Mouse (Mus musculus) stomach, postnatal 0 days (tissue): ENCODE measurements around the gene Rogdi. TPM values are rescaled to one million over a fixed set of nuclear protein-coding genes. Genes with fewer than 3 reads are reported as not detected.
A peak's percentile ranks its signal among the peaks of the same experiment; 100 is the strongest.

Source experiments
- ATAC-seq: fragments of 200-750 bp; cut with Nextera tagmentation; 2 replicates; pipeline ENCODE4 v1.8.0; 2017; ENCODE audit not compliant: low FRiP score, low TSS enrichment
- DNase-seq: peaks from one replicate; pipeline ENCODE4 v3.0.0-alpha.2; 2016; ENCODE audit warnings: low spot score
- H3K27ac ChIP-seq: fragments of 300-500 bp; sonication (generic); replicated peaks from 2 replicates; pipeline ENCODE4 v1.5.1; 2014; ENCODE audit warnings: mild to moderate bottlenecking, control low read depth
- H3K27me3 ChIP-seq: fragments of 300-500 bp; sonication (generic); 2 replicates; pipeline ENCODE4 v1.6.1; 2014; ENCODE audit warnings: low read length; ENCODE audit not compliant: control insufficient read depth, insufficient read depth
- H3K36me3 ChIP-seq: fragments of 300-500 bp; sonication (generic); 2 replicates; pipeline ENCODE4 v1.6.1; 2014; ENCODE audit warnings: low read length, mixed read lengths; ENCODE audit not compliant: control insufficient read depth, insufficient read depth
- H3K4me1 ChIP-seq: fragments of 300-500 bp; sonication (generic); replicated peaks from 2 replicates; pipeline ENCODE4 v1.6.1; 2014; ENCODE audit warnings: antibody characterized with exemption; ENCODE audit not compliant: control insufficient read depth, insufficient read depth
- H3K4me2 ChIP-seq: fragments of 300-500 bp; sonication (generic); replicated peaks from 2 replicates; pipeline ENCODE4 v1.6.1; 2014; ENCODE audit warnings: low read depth, mild to moderate bottlenecking, control low read depth, moderate library complexity
- H3K4me3 ChIP-seq: fragments of 300-500 bp; sonication (generic); 2 replicates; pipeline ENCODE4 v1.5.1; 2014; ENCODE audit warnings: low read depth, low read length, control low read depth
- H3K9ac ChIP-seq: fragments of 300-500 bp; sonication (generic); 2 replicates; pipeline ENCODE4 v1.6.1; 2014; ENCODE audit warnings: mild to moderate bottlenecking, low read length, control low read depth, mixed read lengths
- H3K9me3 ChIP-seq: fragments of 300-500 bp; sonication (generic); 2 replicates; pipeline ENCODE4 v1.6.1; 2016; ENCODE audit warnings: low read length; ENCODE audit not compliant: control insufficient read depth
- CTCF ChIP-seq: IDR thresholded peaks from 2 replicates; pipeline ENCODE4 v1.5.1; 2016; ENCODE audit warnings: antibody characterized with exemption, low read depth, mild to moderate bottlenecking, moderate library complexity
- EP300 ChIP-seq: optimal IDR thresholded peaks from 2 replicates; pipeline ENCODE3; 2016; ENCODE audit warnings: antibody characterized with exemption
- WGBS: fragments of 180-500 bp; shearing (Covaris S2); extraction: QIAGEN DNeasy Blood & Tissue Kit; methylation state at CpG from one replicate; pipeline ENCODE4 v1.1.7; 2014; 5-methylcytosine and 5-hydroxymethylcytosine counted together
- polyA plus RNA-seq: library from polyadenylated mRNA; unstranded; fragments of >200 nt; fragmentation: Nextera tagmentation; extraction: Ambion mirVana; gene quantifications from 2 replicates; pipeline ENCODE4 v1.2.1, GENCODE M21; 2015

The Rogdi gene
- polyA plus RNA-seq, 1 experiment from 2014 or later, result 36.6 TPM

DNA sequence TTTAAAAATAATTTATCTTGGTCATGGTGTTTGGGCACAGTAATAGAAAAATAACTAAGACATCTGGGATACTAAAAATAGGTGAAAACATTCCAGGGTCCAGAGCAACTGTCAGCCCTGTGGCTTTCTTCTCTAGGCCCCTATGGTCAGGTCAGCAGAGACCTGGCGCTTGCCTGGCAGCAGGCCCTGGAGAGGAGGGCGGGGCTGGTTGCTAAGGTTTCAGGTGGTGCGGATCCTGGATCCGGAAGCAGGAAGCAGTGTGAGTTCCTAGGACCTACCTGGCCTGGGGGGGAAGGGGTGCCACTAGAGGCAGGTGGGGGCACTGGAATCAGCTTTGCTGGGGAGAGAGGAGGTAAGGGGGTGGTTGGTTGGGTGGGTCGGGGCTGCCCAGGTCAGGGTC is 6.3 kb downstream of the Rogdi start, which contains the start of gene Smim22:
Gene Smim22, plus strand, starts transcription at position 222 of the 400 bp plus-strand sequence.
- peak within 1 kb of the TSS; percentile 44 for H3K4me2 ChIP-seq
- 37% methylated on average over 5 of the region's 5 CpGs for WGBS
- peak within 1 kb of the TSS; percentile 45; the same call in 1 of the 2 replicates for H3K27ac ChIP-seq
- TF ChIP-seq EP300 (no peak), CTCF (no peak)
- no peaks in the 10 kb centered on the region for H3K27me3 ChIP-seq
- H3K36me3 ChIP-seq, result no peaks in the 10 kb centered on the region
- ATAC-seq (peak; percentile 88), DNase-seq (peak; percentile 92)
- no peaks in the 10 kb centered on the region for H3K9me3 ChIP-seq
- peak within 1 kb of the TSS; percentile 27 for H3K4me3 ChIP-seq
- H3K9ac ChIP-seq, result 0 out of 2 replicates have a peak within 1 kb of the TSS, but pooled peaks have one; percentile 27
- no peaks in the 10 kb centered on the region for H3K4me1 ChIP-seq

DNA sequence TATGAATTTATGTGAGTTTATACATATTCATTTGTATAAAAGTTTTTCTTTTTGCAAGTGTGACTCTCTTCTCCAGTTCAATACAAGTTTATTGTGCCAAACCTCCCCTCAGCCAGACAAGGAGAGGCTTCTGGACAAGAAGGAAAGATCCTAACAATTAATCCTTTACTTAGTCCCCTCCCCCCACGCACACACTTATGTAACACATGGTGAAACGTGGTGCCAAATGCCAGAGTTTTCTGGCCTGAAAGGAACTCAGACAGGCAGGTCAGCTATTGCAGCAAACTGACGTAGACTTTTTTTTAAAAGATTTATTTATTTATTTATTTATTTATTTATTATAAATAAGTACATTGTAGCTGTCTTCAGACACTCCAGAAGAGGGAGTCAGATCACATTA is 12.7 kb downstream of the Rogdi start:
- ATAC-seq, result no peak
- 57% methylated on average over 3 of the region's 3 CpGs for WGBS
- H3K27me3 ChIP-seq, result no peaks in the 10 kb centered on the region

DNA sequence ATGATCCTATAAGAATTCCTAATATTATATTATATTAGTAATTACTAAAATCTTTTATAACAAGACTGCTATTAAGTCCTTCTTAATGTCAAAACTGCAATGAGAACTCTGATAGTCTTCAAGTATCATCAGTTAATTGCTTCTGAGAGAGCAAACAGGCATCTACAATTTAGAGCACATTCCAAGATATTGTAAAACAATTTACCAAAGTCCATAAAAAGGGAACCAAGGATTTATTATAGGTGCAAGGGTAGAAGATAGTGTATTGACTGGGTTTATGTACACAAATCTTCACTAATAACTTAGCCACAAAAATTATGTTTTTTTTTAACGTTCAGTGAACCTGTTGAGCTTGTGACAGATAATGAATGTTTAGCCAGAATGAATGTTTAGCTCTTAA is 14.4 kb downstream of the Rogdi start:
- no peak overlapping the region for H3K9ac ChIP-seq
- WGBS, result 20% methylated on average over 1 of the region's 1 CpGs
- H3K4me2 ChIP-seq, result no peak overlapping the region
- H3K36me3 ChIP-seq, result no peaks in the 10 kb centered on the region
- DNase-seq (no peak), ATAC-seq (no peak)
- H3K27ac ChIP-seq, result no peak overlapping the region
- H3K27me3 ChIP-seq, result no peaks in the 10 kb centered on the region
- no peak overlapping the region for H3K4me3 ChIP-seq
- no peaks in the 10 kb centered on the region for H3K4me1 ChIP-seq
- H3K9me3 ChIP-seq, result no peaks in the 10 kb centered on the region
- no peak for TF ChIP-seq CTCF
- no peak for TF ChIP-seq EP300

More for the DNA sequence above, 12.7 kb downstream of the Rogdi start:
- Histone ChIP-seq H3K9ac (no peak overlapping the region), H3K36me3 (no peaks in the 10 kb centered on the region), H3K27ac (no peak overlapping the region), H3K9me3 (no peaks in the 10 kb centered on the region), H3K4me3 (no peak overlapping the region), H3K4me2 (no peak overlapping the region), H3K4me1 (no peaks in the 10 kb centered on the region)
- no peak for TF ChIP-seq CTCF
- TF ChIP-seq EP300, result no peak
- DNase-seq, result no peak

DNA sequence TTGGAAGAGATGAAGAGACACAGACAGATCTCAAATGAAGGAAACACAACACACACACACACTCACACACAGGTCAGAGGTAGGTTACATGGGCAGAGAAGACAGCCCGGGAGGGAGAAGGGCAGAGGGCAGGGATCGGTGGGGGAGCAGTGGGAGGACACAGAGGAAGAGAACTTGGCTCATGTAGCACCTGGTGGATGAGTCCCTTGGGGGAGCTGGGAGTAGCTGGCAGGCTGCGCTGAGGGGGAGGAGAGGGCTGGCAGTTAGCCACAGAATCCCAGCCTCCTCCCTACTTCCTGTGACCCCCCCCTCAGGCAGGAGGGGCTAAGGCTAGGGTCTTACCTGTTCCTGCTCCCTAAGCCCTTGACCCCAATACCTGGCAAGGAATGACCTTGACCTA is 15.8 kb downstream of the Rogdi start, which contains the start of gene Sept12:
Gene Sept12, minus strand, starts transcription at position 300 of the 400 bp plus-strand sequence.
- Histone ChIP-seq H3K27me3 (no peaks in the 10 kb centered on the region), H3K9me3 (no peaks in the 10 kb centered on the region), H3K36me3 (no peaks in the 10 kb centered on the region), H3K4me2 (no peak within 1 kb of the TSS), H3K4me3 (no peak within 1 kb of the TSS), H3K4me1 (no peaks in the 10 kb centered on the region), H3K27ac (no peak within 1 kb of the TSS), H3K9ac (no peak within 1 kb of the TSS)
- TF ChIP-seq EP300 (no peak), CTCF (no peak)
- ATAC-seq (no peak), DNase-seq (no peak)
- 34% methylated on average over 3 of the region's 3 CpGs for WGBS

DNA sequence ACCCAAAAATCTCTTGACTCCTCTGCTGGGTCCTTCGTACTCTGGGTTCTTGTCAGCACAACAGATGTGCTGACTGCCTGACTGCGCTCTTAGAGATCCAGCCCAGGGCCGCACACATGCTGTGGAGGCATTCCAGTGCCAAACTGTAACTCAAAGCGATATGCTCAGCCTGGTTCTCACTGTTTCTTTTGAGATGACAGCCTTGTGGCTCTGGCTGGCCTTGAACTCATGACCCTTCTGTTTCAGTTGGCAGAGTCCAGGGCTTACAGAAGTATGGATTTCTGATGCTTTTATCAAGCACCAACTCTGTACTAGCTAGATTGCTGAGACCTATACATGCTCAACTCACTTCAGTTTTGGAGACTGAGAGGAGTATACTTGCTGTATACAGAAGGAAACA is 20.1 kb downstream of the Rogdi start:
- WGBS, result 87% methylated on average over 4 of the region's 4 CpGs

DNA sequence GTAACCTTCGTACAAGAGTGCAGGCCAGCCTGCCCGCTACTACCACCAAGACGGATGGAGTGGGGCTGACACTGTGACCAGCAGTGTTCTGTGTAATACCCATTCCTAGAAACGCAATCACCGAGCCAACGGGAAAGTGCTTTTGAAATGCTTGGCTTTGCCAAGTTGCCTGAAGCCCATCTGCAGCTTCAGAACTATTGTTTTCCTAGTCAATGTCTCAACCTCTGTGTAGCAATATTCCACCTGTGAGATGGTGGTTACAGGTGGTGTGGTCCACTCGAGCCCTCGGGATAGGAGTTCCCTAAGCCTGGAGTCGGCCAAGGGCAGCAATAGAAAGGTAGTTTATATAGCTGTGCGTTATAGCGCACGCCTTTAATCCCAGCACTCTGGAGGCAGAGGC is 28.6 kb downstream of the Rogdi start:
- 86% methylated on average over 12 of the region's 12 CpGs for WGBS
- no peaks in the 10 kb centered on the region for H3K9me3 ChIP-seq
- H3K27ac ChIP-seq, result no peak overlapping the region
- TF ChIP-seq CTCF (no peak), EP300 (no peak)
- no peaks in the 10 kb centered on the region for H3K36me3 ChIP-seq
- no peak overlapping the region for H3K4me2 ChIP-seq
- no peak overlapping the region for H3K4me3 ChIP-seq
- no peaks in the 10 kb centered on the region for H3K27me3 ChIP-seq
- DNase-seq (no peak), ATAC-seq (no peak)
- H3K4me1 ChIP-seq, result no peaks in the 10 kb centered on the region
- no peak overlapping the region for H3K9ac ChIP-seq

More for the DNA sequence above, 20.1 kb downstream of the Rogdi start:
- H3K4me1 ChIP-seq, result no peaks in the 10 kb centered on the region
- no peaks in the 10 kb centered on the region for H3K36me3 ChIP-seq
- no peak overlapping the region for H3K4me2 ChIP-seq
- no peak overlapping the region for H3K4me3 ChIP-seq
- no peak overlapping the region for H3K27ac ChIP-seq
- H3K9me3 ChIP-seq, result no peaks in the 10 kb centered on the region
- DNase-seq (no peak), ATAC-seq (no peak)
- H3K27me3 ChIP-seq, result no peaks in the 10 kb centered on the region
- no peak overlapping the region for H3K9ac ChIP-seq
- no peak for TF ChIP-seq EP300
- no peak for TF ChIP-seq CTCF
